Mouse (Mus musculus) spleen, adult 2 months (tissue): ENCODE data around the gene Lhfp. TPM values are rescaled to one million over a fixed set of nuclear protein-coding genes. Genes with fewer than 3 reads are reported as not detected.

ENCODE experiments used
- DNase-seq, 2 experiments: peaks; one replicate each; pipeline versions ENCODE4 v3.0.0 to v3.0.0-alpha.2; 2012 to 2021; ENCODE audit warnings: low spot score in 2 of 2, low read depth in 1 of 2
- H3K27ac ChIP-seq: fragments of 200-500 bp; 2 replicates; pipeline ENCODE4 v1.5.1; 2012; ENCODE audit warnings: low read length, inconsistent platforms; ENCODE audit not compliant: insufficient read depth
- H3K27me3 ChIP-seq: fragments of 200-500 bp; 2 replicates; pipeline ENCODE4 v1.6.1; 2012; ENCODE audit warnings: mild to moderate bottlenecking, moderate library complexity, low read length, inconsistent platforms; ENCODE audit not compliant: control insufficient read depth, insufficient read depth
- H3K36me3 ChIP-seq: fragments of 200-500 bp; 2 replicates; pipeline ENCODE4 v1.6.1; 2012; ENCODE audit warnings: mild to moderate bottlenecking, low read length, inconsistent platforms; ENCODE audit not compliant: control insufficient read depth, insufficient read depth
- H3K4me1 ChIP-seq: fragments of 200-500 bp; 2 replicates; pipeline ENCODE4 v1.6.1; 2011; ENCODE audit warnings: inconsistent platforms; ENCODE audit not compliant: control insufficient read depth, insufficient read depth, insufficient read length
- H3K4me3 ChIP-seq: fragments of 200-500 bp; 2 replicates; pipeline ENCODE4 v1.5.1; 2011; ENCODE audit warnings: mild to moderate bottlenecking, inconsistent platforms; ENCODE audit not compliant: insufficient read depth, insufficient read length; ENCODE audit errors: extremely low read depth
- CTCF ChIP-seq: fragments of 200-500 bp; IDR thresholded peaks from 2 replicates; pipeline ENCODE4 v1.5.1; 2011; ENCODE audit warnings: mild to moderate bottlenecking, inconsistent platforms; ENCODE audit not compliant: insufficient read depth, insufficient read length, insufficient replicate concordance; ENCODE audit errors: extremely low read depth
- POLR2A ChIP-seq: fragments of 200-500 bp; IDR thresholded peaks from 2 replicates; pipeline ENCODE4 v1.6.1; 2011; ENCODE audit warnings: low read depth, low read length, inconsistent platforms
- WGBS: fragments of 180-500 bp; shearing (Covaris S2); methylation state at CpG from one replicate; pipeline ENCODE4 v1.1.7; 2018; 5-methylcytosine and 5-hydroxymethylcytosine counted together
- polyA plus RNA-seq: library from polyadenylated mRNA; depleted of rRNA; stranded (reverse); fragments of >200 nt; gene quantifications from 2 replicates; pipeline ENCODE4 v1.2.3, GENCODE M21; 2012

Gene Lhfp
- polyA plus RNA-seq, 1 experiment = 88.7 TPM

DNA sequence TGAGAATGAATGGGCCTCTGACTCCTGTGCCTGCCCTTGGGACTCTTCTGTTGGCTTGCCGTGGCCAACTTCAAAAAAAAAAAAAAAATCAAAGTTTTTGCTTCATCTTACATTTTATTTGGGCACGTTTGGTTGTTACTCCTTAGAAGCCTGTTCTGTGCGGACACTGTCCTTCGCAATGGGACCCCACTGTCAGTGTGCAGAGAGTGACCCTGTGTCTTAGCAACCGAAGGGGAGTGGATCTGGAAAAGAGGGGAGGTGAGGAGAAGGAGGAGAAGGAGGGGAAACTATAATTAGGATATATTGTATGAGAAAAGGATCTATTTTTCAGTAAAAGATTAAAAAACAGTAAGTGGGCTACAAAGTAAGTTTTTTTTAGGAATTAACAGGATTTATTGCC lies 242.7 kb downstream of the Lhfp start:
- TF ChIP-seq POLR2A = no peak
- no peak for TF ChIP-seq CTCF
- no peak for DNase-seq
- Histone ChIP-seq H3K4me1 (peaks cover 4% of the 10 kb centered on the region; the same call in 1 of the 2 replicates), H3K4me3 (no peak overlapping the region), H3K36me3 (no peaks in the 10 kb centered on the region), H3K27me3 (no peaks in the 10 kb centered on the region), H3K27ac (no peak overlapping the region)
- 75% methylated on average over 5 of the region's 5 CpGs for WGBS

DNA sequence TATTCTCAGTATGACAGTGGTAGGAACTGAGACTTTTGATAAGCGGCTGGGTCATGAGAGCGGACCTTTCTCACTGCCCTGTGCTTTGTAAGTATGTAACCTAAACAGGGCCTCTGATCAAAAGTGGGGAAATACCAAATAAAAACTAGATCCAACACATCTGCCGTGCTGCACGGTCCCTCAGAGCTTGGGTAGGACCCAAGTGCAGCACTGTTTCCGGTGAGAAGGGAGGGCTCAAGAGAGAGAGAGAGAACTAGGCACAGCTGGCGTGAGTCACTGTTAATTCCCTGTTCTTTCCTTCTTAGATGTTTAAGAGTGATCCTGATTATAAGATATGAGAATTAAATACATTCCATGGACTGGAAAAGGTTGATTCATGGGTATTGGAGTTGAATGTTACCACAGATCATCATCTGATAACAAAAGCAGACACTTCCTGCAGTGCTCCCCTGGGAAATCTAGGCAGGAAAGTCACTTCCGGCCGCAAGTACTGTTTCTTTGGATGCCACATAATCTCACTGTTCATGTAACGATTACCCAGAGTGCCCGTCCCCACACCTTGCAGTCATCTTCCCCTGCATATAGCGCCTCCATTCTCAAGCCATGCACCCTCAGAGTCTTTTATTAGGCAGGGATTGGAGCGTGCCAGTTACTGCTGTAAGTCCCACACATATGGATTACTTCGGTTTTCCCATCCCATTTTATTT lies 243.3 kb downstream of the Lhfp start:
- peaks cover 4% of the 10 kb centered on the region; the same call in 1 of the 2 replicates for H3K4me1 ChIP-seq
- 0 out of 2 replicates have a peak overlapping the region, but pooled peaks have one; percentile 16 for H3K27ac ChIP-seq
- H3K36me3 ChIP-seq = no peaks in the 10 kb centered on the region
- no peak for TF ChIP-seq CTCF
- no peak for TF ChIP-seq POLR2A
- no peak overlapping the region for H3K4me3 ChIP-seq
- DNase-seq = peak; percentile 4 to 10
- 22% methylated on average over 13 of the region's 13 CpGs for WGBS
- H3K27me3 ChIP-seq = no peaks in the 10 kb centered on the region

DNA sequence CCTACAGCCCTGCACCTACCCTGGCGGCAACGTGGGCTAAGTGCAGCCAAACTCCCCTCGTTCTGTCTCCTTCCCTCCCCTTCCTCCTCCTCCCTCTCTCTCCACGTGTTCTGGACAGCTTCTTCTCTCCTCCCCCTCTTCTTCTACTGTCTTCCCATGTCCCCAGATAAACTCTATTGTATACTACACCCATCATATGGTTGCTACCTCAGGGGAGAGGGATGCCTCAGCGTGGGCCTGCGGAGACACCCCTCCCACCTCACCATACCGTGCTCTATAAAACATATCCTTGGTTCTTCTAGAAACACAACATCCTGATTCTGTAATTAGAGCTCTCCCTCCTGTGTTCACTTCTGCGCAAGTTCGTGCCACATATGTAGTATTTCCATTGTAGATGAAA lies 247.3 kb downstream of the Lhfp start:
- H3K36me3 ChIP-seq = no peaks in the 10 kb centered on the region
- H3K4me1 ChIP-seq = peaks cover 4% of the 10 kb centered on the region; the same call in 1 of the 2 replicates
- H3K27ac ChIP-seq = no peak overlapping the region
- 79% methylated on average over 9 of the region's 9 CpGs for WGBS
- no peak for DNase-seq
- no peak overlapping the region for H3K4me3 ChIP-seq
- H3K27me3 ChIP-seq = no peaks in the 10 kb centered on the region
- TF ChIP-seq CTCF = no peak
- TF ChIP-seq POLR2A = no peak

DNA sequence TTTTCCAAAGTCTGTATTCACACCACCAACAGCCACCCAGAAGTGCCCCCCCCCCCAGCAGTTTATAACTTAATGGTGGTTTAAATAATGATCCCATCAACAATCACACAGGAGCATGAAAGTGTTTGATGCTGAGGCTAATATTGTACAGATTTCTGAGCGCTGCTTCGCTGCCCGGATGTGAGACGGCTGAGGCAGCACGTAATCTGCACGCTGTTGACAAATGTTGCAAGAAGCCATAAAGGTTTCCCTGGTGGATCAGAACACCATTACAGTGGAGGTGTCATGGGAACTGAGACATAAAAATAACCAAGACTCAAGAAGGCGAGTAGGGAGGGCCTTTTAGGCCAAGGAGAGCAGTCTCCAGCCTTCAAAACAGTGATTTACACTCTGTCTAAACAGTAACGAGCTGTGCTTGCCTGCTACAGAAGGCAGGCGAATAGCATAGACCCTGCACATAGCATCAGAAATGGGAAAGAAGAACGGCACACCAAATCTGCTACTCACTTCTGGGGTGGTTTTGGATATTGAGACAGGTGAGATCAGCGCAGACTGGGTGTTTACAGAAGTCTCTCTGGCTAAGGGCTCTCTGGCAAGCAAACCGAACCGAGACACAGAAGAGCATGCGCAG lies 248.4 kb downstream of the Lhfp start:
- no peak overlapping the region for H3K27ac ChIP-seq
- WGBS = 90% methylated on average over 14 of the region's 14 CpGs
- TF ChIP-seq CTCF = no peak
- H3K36me3 ChIP-seq = no peaks in the 10 kb centered on the region
- DNase-seq = no peak
- H3K4me3 ChIP-seq = no peak overlapping the region
- peaks cover 4% of the 10 kb centered on the region; the same call in 1 of the 2 replicates for H3K4me1 ChIP-seq
- H3K27me3 ChIP-seq = no peaks in the 10 kb centered on the region

DNA sequence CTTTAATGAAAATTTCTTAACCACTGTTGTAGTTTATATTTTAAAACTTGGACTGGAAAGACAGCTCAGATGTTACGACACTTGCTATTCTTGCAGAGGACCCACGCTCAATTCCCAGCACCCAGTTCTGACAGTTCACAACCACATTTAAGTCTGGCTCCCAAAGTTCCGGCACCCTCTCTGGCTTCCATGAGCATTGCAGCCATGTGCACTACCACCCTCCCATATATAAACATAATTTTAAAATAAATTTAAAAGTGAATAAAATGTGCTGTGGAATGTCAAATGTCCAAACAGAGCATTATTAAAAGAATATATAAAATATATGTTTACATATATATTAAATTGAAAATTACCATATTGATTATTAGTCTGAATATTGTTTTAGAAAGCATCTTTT lies 249.9 kb downstream of the Lhfp start:
- Histone ChIP-seq H3K27me3 (no peaks in the 10 kb centered on the region), H3K4me3 (no peak overlapping the region), H3K27ac (no peak overlapping the region), H3K36me3 (no peaks in the 10 kb centered on the region), H3K4me1 (no peaks in the 10 kb centered on the region)
- no peak for DNase-seq
- TF ChIP-seq POLR2A (no peak), CTCF (no peak)
- 95% methylated on average over 3 of the region's 3 CpGs for WGBS

DNA sequence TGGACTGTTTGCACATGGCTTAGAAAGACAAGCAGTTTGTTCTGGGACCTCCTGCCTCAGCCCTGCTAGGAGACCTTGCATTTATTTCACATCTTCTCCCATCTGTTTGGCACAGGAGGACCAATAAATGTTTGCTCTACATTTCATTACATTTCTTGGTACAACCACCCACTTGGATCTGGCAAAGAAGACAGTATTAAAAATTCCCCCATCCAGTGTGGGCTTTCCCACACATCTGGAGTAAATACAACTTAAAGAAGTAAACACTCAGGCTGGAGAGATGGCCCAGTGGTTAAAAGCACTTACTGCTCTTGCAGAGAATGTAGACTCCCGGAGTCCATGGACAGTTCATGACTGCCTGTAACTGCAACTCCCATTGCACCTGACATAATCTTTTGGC lies 250.6 kb downstream of the Lhfp start:
- Histone ChIP-seq H3K27ac (no peak overlapping the region), H3K4me3 (no peak overlapping the region), H3K36me3 (no peaks in the 10 kb centered on the region), H3K4me1 (no peaks in the 10 kb centered on the region), H3K27me3 (no peaks in the 10 kb centered on the region)
- 84% methylated on average over 1 of the region's 1 CpGs for WGBS
- no peak for TF ChIP-seq CTCF
- DNase-seq = no peak

DNA sequence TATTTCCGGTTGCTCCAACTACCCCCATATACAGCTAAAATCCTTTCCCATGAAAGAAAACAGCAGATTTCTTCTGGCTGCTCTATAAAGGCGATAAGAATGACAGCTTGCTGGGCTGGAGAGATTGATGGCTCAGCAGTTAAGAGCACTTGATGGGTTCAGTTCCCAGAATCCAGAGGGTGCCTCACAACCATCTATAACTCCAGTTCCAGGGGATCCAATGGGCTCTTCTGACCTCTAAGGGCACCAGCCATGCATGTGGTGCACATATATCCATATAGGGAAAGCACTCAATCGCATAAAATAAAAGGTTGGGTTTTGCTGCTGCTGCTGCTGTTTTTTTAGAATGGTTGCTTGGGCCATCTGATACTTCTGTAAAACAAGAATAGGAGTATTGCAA lies 251.1 kb downstream of the Lhfp start:
- no peak for TF ChIP-seq POLR2A
- TF ChIP-seq CTCF = no peak

More for the DNA sequence above, 251.1 kb downstream of the Lhfp start:
- Histone ChIP-seq H3K36me3 (no peaks in the 10 kb centered on the region), H3K27ac (no peak overlapping the region), H3K27me3 (no peaks in the 10 kb centered on the region), H3K4me1 (no peaks in the 10 kb centered on the region), H3K4me3 (no peak overlapping the region)
- 79% methylated on average over 3 of the region's 3 CpGs for WGBS
- no peak for DNase-seq
